Mouse (Mus musculus): ENCODE data around the gene Pde8b.
A peak's percentile ranks its signal among the peaks of the same experiment; 100 is the strongest.

The Pde8b gene

GRCm38 (mm10) chr13:95131848-95132247 lies 118.3 kb downstream of the Pde8b start:
- peak; percentile 10 for DNase-seq

GRCm38 (mm10) chr13:95131041-95131440 lies 119.1 kb downstream of the Pde8b start:
- peak; percentile 49 for DNase-seq

GRCm38 (mm10) chr13:95127288-95127687 lies 122.8 kb downstream of the Pde8b start:
- peak; percentile 25 for DNase-seq

- no peak for DNase-seq
Measured at GRCm38 (mm10) chr13:95126801-95127200, 123.3 kb downstream of the Pde8b start.

GRCm38 (mm10) chr13:95125546-95126215 lies 124.5 kb downstream of the Pde8b start:
- no peak for DNase-seq

- no peak for DNase-seq
Measured at GRCm38 (mm10) chr13:95120570-95120969, 129.6 kb downstream of the Pde8b start.

- no peak for DNase-seq
Measured at GRCm38 (mm10) chr13:95113763-95114162, 136.4 kb downstream of the Pde8b start.

- no peak for DNase-seq
Measured at GRCm38 (mm10) chr13:95109555-95109954, 140.6 kb downstream of the Pde8b start.

GRCm38 (mm10) chr13:95108035-95108434 lies 142.1 kb downstream of the Pde8b start:
- no peak for DNase-seq

- DNase-seq, result no peak
Measured at GRCm38 (mm10) chr13:95104865-95105264, 145.3 kb downstream of the Pde8b start.

- no peak for DNase-seq
Measured at GRCm38 (mm10) chr13:95102985-95103590, 147.0 kb downstream of the Pde8b start.

- DNase-seq, result no peak
Measured at GRCm38 (mm10) chr13:95101315-95101714, 148.8 kb downstream of the Pde8b start.

GRCm38 (mm10) chr13:95098931-95099720 lies 151.0 kb downstream of the Pde8b start:
- DNase-seq, result no peak

GRCm38 (mm10) chr13:95096646-95097045 lies 153.5 kb downstream of the Pde8b start:
- no peak for DNase-seq

- no peak for DNase-seq
Measured at GRCm38 (mm10) chr13:95095860-95096259, 154.3 kb downstream of the Pde8b start.

GRCm38 (mm10) chr13:95091546-95092445 lies 158.3 kb downstream of the Pde8b start:
- no peak for DNase-seq

- no peak for DNase-seq
Measured at GRCm38 (mm10) chr13:95087358-95087787, 162.8 kb downstream of the Pde8b start.

- DNase-seq, result no peak
Measured at GRCm38 (mm10) chr13:95086033-95086432, 164.1 kb downstream of the Pde8b start.

GRCm38 (mm10) chr13:95082611-95083010 lies 167.5 kb downstream of the Pde8b start:
- DNase-seq, result no peak

GRCm38 (mm10) chr13:95081082-95081481 lies 169.1 kb downstream of the Pde8b start:
- DNase-seq, result no peak

- DNase-seq, result no peak
Measured at GRCm38 (mm10) chr13:95078492-95078891, 171.6 kb downstream of the Pde8b start.

- DNase-seq, result no peak
Measured at GRCm38 (mm10) chr13:95077688-95078087, 172.4 kb downstream of the Pde8b start.

- no peak for DNase-seq
Measured at GRCm38 (mm10) chr13:95076142-95076541, 174.0 kb downstream of the Pde8b start.
